Mouse (Mus musculus) forebrain, embryonic 12.5 days (tissue): ENCODE data around the gene Ranbp17. TPM values are rescaled to one million over a fixed set of nuclear protein-coding genes. Genes with fewer than 3 reads are reported as not detected.

ENCODE experiments used
- ATAC-seq: fragments of 200-750 bp; cut with Nextera tagmentation; 2 replicates; pipeline ENCODE4 v1.8.0; 2017; ENCODE audit warnings: moderate TSS enrichment; ENCODE audit not compliant: low FRiP score
- H3K27ac ChIP-seq: fragments of 300-500 bp; sonication (generic); 2 replicates; pipeline ENCODE4 v1.5.1; 2016; ENCODE audit warnings: mild to moderate bottlenecking
- H3K27me3 ChIP-seq: fragments of 300-500 bp; sonication (generic); 2 replicates; pipeline ENCODE4 v1.6.1; 2016; ENCODE audit warnings: mild to moderate bottlenecking
- H3K36me3 ChIP-seq: fragments of 300-500 bp; sonication (generic); replicated peaks from 2 replicates; pipeline ENCODE4 v1.6.1; 2016; ENCODE audit warnings: mild to moderate bottlenecking
- H3K4me1 ChIP-seq: fragments of 300-500 bp; sonication (generic); 2 replicates; pipeline ENCODE4 v1.6.1; 2016
- H3K4me2 ChIP-seq: fragments of 300-500 bp; sonication (generic); 2 replicates; pipeline ENCODE4 v1.6.1; 2016; ENCODE audit warnings: mild to moderate bottlenecking, moderate library complexity
- H3K4me3 ChIP-seq: fragments of 300-500 bp; sonication (generic); replicated peaks from 2 replicates; pipeline ENCODE4 v1.5.1; 2016; ENCODE audit warnings: mild to moderate bottlenecking
- H3K9ac ChIP-seq: fragments of 300-500 bp; sonication (generic); 2 replicates; pipeline ENCODE4 v1.6.1; 2016; ENCODE audit warnings: mild to moderate bottlenecking
- H3K9me3 ChIP-seq: fragments of 300-500 bp; sonication (generic); 2 replicates; pipeline ENCODE4 v1.6.1; 2016
- WGBS: fragments of 180-500 bp; shearing (Covaris S2); methylation state at CpG from one replicate; pipeline ENCODE4 v1.1.7; 2016; 5-methylcytosine and 5-hydroxymethylcytosine counted together
- polyA plus RNA-seq: library from polyadenylated mRNA; unstranded; fragments of >200 nt; fragmentation: Nextera tagmentation; extraction: Ambion mirVana; gene quantifications from 2 replicates; pipeline ENCODE4 v1.2.1, GENCODE M21; 2016

Ranbp17 gene
- polyA plus RNA-seq, 1 experiment from 2014 or later: 12.7 TPM

DNA sequence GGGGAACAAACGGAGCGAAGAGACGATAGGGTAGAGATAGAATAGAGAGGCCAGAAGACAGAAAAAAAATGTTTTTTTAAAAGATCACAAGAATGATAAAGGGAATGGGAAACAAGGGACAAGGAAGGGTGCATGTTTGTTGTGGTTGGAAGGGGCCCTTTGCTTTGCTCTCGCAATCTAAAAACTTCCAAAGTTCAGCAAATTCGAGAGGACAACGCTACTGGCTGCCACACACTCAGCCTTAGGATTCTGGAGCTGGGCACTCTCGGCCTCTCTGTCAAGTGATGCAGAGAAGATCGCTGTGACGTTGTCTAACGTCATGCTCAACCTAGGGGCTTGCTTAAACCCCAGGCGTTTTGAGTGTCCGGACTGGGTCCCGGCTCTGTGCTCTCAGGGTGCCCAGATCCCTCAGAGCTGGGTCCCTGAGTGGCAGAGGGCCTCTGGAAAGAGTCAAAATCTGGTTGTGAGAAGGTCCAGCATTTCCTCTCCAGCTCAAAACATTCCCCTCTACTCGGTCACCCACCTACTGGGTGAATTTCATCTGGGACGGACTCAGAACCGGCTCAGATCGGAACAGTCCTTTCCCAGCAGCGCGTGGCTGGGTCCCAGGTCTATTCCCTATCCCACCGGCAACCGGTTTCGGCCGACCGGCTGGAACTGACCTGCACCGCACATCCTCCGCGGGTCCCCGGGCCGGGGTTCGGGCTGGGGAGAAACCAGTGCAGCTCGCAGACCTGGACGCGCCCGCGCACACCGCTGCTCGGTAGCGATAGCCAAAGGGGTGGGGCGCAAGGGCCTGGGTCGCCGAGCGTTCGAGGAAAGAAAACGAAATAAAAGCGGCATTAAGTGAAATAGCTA is 313.4 kb downstream of the Ranbp17 start:
- Histone ChIP-seq H3K4me1 (peaks cover 34% of the 10 kb centered on the region), H3K27ac (no peak overlapping the region), H3K9ac (no peak overlapping the region), H3K27me3 (peaks cover 99% of the 10 kb centered on the region), H3K4me2 (peak overlapping the region; percentile 55), H3K36me3 (no peaks in the 10 kb centered on the region), H3K9me3 (0 out of 2 replicates have a peak, but pooled peaks cover 3% of the 10 kb centered on the region), H3K4me3 (peak overlapping the region; percentile 36)
- under 1% methylated on average over 45 of the region's 45 CpGs for WGBS
- no peak for ATAC-seq

DNA sequence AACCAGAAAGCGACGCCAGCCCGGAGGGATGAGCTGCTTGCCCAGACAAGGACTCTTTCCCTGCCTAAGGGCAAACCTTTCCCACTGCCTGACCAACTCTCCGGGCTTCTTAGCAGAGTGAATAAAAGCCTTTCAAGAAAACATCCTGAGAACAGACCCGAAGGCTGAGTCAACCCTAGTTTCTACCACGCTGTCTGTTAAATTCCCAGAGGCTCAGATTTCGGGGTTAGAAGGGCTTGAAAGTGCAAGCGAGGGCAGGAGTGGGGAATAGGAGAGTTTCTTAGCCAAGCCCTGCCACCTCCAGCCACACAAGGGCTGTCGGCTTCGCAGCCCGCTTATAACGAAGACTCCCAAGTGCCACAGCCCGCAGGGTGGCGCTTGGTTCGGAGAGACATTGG is 314.4 kb downstream of the Ranbp17 start:
- Histone ChIP-seq H3K27ac (no peak overlapping the region), H3K4me3 (no peak overlapping the region), H3K9me3 (0 out of 2 replicates have a peak, but pooled peaks cover 3% of the 10 kb centered on the region), H3K27me3 (peaks cover 97% of the 10 kb centered on the region), H3K9ac (no peak overlapping the region), H3K4me1 (peaks cover 31% of the 10 kb centered on the region), H3K36me3 (no peaks in the 10 kb centered on the region), H3K4me2 (no peak overlapping the region)
- ATAC-seq: no peak
- 2% methylated on average over 15 of the region's 15 CpGs for WGBS

DNA sequence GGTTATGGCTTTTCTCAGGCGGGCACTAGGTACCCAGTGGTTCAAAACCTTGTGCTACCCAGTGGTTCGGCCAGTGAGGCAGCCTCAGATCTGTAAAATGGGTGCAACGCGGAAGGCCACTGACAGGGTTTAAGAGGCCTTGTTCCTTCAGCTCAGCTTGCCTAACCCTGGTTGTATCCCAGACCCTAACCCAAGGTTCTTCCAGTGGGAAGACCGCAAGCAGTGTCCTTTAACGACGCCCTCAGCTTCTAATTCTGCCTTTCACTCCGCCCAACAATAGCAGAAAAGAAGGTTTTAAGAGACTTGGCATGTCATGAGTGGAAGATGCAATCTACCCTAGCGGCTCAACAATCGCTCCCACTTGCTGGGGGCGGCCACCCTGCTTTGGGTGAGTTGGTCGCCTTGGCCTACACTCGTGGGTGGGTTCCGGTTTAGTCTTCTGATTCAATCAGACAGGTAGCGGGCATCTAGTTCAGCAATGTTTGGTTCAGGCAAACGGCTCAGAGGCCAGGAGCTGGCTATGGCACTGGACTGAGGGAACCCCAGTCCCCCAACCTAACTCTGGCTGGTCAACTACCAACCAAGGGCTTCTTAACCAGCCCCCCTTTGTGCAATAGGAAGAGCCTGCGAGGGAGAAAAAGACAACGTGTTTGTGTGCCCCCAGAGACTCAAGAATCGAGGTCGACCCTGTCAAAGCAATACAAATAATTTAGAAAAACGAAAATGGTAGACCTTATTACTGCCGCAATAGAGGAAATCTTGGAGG is 315.0 kb downstream of the Ranbp17 start:
- H3K4me1 ChIP-seq: peaks cover 31% of the 10 kb centered on the region
- 0 out of 2 replicates have a peak, but pooled peaks cover 3% of the 10 kb centered on the region for H3K9me3 ChIP-seq
- no peaks in the 10 kb centered on the region for H3K36me3 ChIP-seq
- H3K27ac ChIP-seq: no peak overlapping the region
- H3K9ac ChIP-seq: no peak overlapping the region
- peaks cover 97% of the 10 kb centered on the region for H3K27me3 ChIP-seq
- H3K4me3 ChIP-seq: no peak overlapping the region
- H3K4me2 ChIP-seq: no peak overlapping the region
- ATAC-seq: no peak
- 15% methylated on average over 22 of the region's 22 CpGs for WGBS

DNA sequence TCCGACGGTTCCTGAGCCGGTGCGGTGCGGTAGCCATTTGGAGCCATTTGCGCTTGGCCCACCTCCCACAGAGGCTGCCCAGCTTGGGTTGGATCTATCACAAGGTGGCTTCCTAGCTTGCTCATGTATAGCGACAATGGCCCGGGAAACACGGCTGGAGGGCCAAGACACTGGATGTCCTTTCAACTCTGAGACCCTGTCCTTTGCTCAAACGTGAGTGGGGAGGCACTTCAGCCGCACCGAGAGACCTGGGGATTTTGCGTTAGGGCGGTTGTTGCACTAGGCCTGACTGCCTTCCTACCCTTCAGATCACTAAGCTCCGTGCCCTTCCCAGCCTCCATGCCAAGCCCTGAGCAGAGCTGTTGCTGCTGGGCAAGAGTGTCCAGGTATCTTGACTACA is 315.9 kb downstream of the Ranbp17 start:
- ATAC-seq: no peak
- H3K9ac ChIP-seq: no peak overlapping the region
- no peak overlapping the region for H3K27ac ChIP-seq
- H3K9me3 ChIP-seq: 0 out of 2 replicates have a peak, but pooled peaks cover 3% of the 10 kb centered on the region
- H3K4me3 ChIP-seq: no peak overlapping the region
- H3K4me1 ChIP-seq: peaks cover 29% of the 10 kb centered on the region
- H3K27me3 ChIP-seq: peaks cover 98% of the 10 kb centered on the region
- H3K4me2 ChIP-seq: no peak overlapping the region
- 17% methylated on average over 15 of the region's 15 CpGs for WGBS
- no peaks in the 10 kb centered on the region for H3K36me3 ChIP-seq

DNA sequence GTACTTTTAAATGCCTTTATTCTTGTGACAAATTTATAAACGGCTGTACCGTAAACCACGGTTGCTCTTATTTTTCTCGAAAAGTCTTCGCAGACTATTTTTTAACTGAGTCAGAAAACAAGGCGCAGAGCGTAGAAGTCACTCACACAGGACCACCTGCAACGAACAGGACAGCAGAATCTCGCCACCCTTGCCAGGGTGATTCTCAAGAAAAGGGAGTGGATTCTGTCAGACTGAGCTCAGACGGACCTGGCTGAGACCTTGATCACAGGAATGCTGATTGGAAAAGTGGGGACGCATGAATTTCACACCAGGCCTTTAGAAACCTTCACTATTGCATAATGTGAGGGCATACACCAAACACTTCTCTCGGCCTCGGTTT is 316.4 kb downstream of the Ranbp17 start:
- peaks cover 92% of the 10 kb centered on the region for H3K27me3 ChIP-seq
- H3K4me3 ChIP-seq: no peak overlapping the region
- no peaks in the 10 kb centered on the region for H3K36me3 ChIP-seq
- H3K9me3 ChIP-seq: 0 out of 2 replicates have a peak, but pooled peaks cover 3% of the 10 kb centered on the region
- H3K4me2 ChIP-seq: no peak overlapping the region
- H3K27ac ChIP-seq: no peak overlapping the region
- no peak overlapping the region for H3K9ac ChIP-seq
- 23% methylated on average over 13 of the region's 13 CpGs for WGBS
- peaks cover 29% of the 10 kb centered on the region for H3K4me1 ChIP-seq
- ATAC-seq: no peak

DNA sequence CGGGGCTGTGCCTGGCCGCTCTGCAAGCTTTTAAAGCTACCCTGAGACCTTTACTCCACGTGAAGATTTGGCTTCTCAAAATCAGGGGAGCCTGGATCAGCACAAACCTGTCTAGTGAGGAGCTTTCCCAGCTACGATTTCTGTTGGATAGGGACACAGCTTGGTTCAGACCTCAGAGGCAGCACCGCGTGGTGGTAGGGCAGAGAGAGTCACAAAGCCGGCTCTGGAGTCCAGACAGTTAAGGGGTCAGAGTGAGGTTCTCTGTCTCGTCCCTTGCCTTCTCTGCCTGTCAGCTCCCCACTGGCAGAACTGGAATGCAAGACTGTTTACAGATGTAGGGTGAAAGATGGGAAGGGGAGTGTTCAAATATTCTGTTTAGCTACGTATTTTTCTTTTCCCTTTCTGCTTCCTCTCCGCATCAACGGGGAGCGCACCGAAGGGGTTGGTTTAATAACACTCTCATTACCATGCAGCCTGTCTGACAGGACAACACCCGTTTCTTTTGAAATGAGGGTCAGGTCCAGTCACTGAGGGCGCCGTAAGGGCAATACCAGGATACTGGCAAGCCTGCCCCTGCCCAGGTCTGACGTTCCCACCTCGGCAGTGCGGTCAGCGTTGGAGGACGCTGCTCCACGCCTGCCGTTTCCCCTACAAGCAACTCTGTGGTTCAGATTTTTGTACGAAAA is 317.0 kb downstream of the Ranbp17 start:
- 6% methylated on average over 24 of the region's 24 CpGs for WGBS

DNA sequence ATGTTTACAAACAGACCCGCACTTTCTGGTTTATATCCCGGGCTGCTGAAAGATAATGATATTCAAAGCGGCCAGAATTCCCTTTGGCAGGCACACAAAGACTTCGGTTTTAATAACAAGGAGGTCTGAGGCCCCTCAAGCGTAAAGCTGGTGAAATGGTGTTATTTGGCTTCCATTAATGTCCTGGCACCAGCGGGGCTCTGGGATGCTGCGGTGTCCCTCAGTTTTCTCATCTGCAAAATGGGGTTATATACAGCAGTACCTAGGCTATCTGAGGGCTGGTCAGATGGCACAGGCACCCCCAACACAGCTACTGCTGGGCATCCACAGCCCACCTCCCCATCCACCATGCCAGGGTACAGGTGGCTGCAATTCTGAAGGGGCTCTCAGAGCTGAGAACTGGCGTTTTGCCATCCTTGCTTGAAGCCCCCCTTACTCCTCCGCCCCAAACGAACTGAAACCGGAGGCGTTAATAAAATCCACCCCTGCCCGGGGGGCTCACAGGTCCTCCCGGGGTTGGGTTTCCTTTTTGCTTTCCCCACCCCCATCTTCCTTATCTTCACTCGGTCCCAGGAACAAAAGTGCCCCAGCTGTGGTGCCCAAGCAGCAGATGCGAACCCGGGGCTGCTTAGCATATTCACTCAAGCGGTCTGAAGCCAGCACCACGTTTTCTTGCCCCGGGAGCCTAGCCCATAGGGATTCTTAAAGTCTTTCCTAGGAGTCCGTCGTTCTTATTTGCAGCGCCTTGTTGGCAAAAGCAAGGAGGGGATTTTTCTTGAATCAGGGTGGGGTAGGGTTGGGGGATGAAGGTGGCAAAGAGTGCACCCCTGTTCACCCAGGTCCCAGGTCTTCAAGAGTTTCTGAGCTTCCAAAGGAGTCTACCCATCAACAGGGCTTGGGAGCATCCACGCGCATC is 317.8 kb downstream of the Ranbp17 start:
- WGBS: 3% methylated on average over 25 of the region's 25 CpGs
- Histone ChIP-seq H3K4me1 (peaks cover 20% of the 10 kb centered on the region), H3K4me2 (no peak overlapping the region), H3K27me3 (peaks cover 89% of the 10 kb centered on the region), H3K36me3 (no peaks in the 10 kb centered on the region), H3K9ac (no peak overlapping the region), H3K9me3 (0 out of 2 replicates have a peak, but pooled peaks cover 3% of the 10 kb centered on the region), H3K27ac (no peak overlapping the region), H3K4me3 (no peak overlapping the region)
- no peak for ATAC-seq

More for the DNA sequence above, 317.0 kb downstream of the Ranbp17 start:
- H3K4me2 ChIP-seq: no peak overlapping the region
- H3K4me1 ChIP-seq: peaks cover 28% of the 10 kb centered on the region
- H3K36me3 ChIP-seq: no peaks in the 10 kb centered on the region
- H3K9ac ChIP-seq: no peak overlapping the region
- no peak overlapping the region for H3K27ac ChIP-seq
- no peak overlapping the region for H3K4me3 ChIP-seq
- ATAC-seq: no peak
- H3K9me3 ChIP-seq: 0 out of 2 replicates have a peak, but pooled peaks cover 3% of the 10 kb centered on the region
- peaks cover 89% of the 10 kb centered on the region for H3K27me3 ChIP-seq

DNA sequence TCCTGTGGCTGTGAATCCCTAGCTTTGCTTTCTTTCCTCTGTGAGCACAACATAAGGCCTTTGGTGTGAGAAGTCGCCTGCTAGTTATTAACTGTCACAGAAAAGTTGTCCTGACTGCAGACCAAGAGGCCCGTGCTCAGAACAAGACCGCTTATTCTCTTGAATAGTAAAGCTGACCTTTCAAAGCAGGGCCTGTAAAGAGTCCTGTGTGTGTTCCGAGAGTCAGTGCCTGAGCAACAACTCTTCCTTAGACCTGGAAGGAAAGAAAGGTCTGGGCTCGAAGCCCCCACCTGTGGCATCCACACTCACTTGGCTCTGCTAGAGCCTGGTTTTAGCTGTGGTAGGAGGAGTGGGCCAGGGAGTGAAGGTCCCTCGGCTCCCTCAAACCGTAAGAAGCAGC is 318.5 kb downstream of the Ranbp17 start:
- 10% methylated on average over 7 of the region's 7 CpGs for WGBS
- no peak for ATAC-seq

DNA sequence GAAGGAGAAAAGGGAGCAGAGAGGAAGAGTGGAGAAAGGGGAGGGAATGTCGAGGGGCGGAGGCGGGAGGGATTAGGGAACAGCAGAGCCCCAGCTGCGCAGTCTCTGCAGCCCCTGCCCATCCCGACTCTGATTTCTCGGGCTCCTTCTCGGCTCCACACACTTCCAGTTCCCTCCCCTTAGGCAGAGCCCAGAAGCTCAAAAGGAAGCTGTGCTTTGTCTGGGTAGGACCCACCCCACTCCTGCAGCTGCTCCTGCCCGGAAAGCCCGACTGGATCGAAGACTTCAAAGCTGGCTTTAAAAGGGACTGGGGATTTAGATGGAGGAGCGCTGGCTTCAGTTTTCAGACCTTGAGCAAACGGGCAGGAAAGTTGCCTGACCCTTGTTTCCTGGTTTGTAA is 319.9 kb downstream of the Ranbp17 start:
- 0% methylated on average over 12 of the region's 12 CpGs for WGBS
- peak; percentile 53; the same call in 1 of the 2 replicates for ATAC-seq
- Histone ChIP-seq H3K4me2 (0 out of 2 replicates have a peak overlapping the region, but pooled peaks have one; percentile 1), H3K4me1 (peaks cover 11% of the 10 kb centered on the region; the same call in 1 of the 2 replicates), H3K4me3 (no peak overlapping the region), H3K27ac (no peak overlapping the region), H3K36me3 (no peaks in the 10 kb centered on the region), H3K27me3 (peaks cover 73% of the 10 kb centered on the region), H3K9ac (no peak overlapping the region), H3K9me3 (0 out of 2 replicates have a peak, but pooled peaks cover 3% of the 10 kb centered on the region)

More for the DNA sequence above, 318.5 kb downstream of the Ranbp17 start:
- no peak overlapping the region for H3K4me3 ChIP-seq
- no peak overlapping the region for H3K9ac ChIP-seq
- no peak overlapping the region for H3K4me2 ChIP-seq
- H3K4me1 ChIP-seq: peaks cover 12% of the 10 kb centered on the region
- 0 out of 2 replicates have a peak, but pooled peaks cover 3% of the 10 kb centered on the region for H3K9me3 ChIP-seq
- no peak overlapping the region for H3K27ac ChIP-seq
- peaks cover 87% of the 10 kb centered on the region for H3K27me3 ChIP-seq
- H3K36me3 ChIP-seq: no peaks in the 10 kb centered on the region

DNA sequence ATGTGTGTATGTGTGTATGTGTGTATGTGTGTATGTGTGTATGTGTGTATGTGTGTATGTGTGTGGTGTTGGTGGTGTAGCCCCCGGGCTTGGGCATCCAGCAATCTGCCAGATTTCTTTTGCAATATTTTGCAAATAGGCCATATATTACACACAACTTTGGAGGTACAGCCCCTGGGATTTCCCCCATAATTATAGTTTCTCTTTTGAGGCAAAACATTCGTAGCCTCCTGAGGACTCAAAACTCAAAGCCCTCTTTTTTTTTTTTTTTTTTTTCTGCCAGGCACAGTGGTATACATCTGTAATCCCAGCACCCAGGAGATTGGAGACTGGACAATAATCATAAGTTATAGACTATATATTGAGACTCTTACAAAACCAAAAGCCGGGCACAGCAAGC is 331.7 kb downstream of the Ranbp17 start:
- Histone ChIP-seq H3K36me3 (no peaks in the 10 kb centered on the region), H3K9ac (no peak overlapping the region), H3K27ac (no peak overlapping the region), H3K4me2 (no peak overlapping the region), H3K4me1 (peaks cover 16% of the 10 kb centered on the region), H3K9me3 (no peaks in the 10 kb centered on the region), H3K27me3 (peaks cover 33% of the 10 kb centered on the region), H3K4me3 (no peak overlapping the region)
- 80% methylated on average over 3 of the region's 3 CpGs for WGBS
- ATAC-seq: no peak

DNA sequence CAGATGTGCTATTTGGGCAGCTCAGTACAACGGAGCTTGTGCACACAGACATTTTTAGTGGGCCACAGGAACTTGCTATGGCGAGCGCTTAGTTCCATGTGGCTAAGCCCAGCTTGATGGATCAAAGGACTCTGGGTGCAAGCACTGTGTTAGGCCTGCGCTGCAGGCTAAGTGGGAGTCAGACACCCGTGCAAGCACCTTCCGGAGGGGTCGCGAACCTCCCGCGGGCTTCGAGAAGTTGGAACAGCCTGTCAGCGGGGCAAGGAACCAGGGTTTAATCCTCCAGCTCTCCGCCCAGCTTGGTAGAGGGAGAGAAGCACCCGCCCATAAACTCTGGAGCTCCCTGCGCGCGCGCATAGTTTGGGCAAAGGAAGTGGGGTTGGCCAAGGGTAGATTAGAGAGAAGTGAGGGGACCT is 332.8 kb downstream of the Ranbp17 start:
- under 1% methylated on average over 18 of the region's 18 CpGs for WGBS
- no peaks in the 10 kb centered on the region for H3K36me3 ChIP-seq
- H3K9ac ChIP-seq: no peak overlapping the region
- peaks cover 41% of the 10 kb centered on the region for H3K27me3 ChIP-seq
- no peak for ATAC-seq
- peak overlapping the region; percentile 29; the same call in 1 of the 2 replicates for H3K4me3 ChIP-seq
- H3K27ac ChIP-seq: no peak overlapping the region
- H3K4me1 ChIP-seq: peaks cover 16% of the 10 kb centered on the region
- peak overlapping the region; percentile 46 for H3K4me2 ChIP-seq
- no peaks in the 10 kb centered on the region for H3K9me3 ChIP-seq
